Mouse (Mus musculus) brain, embryonic 14.5 days (tissue): ENCODE measurements around the gene Rai1. TPM values are rescaled to one million over a fixed set of nuclear protein-coding genes. Genes with fewer than 3 reads are reported as not detected.

Source experiments
- DNase-seq: peaks from one replicate; pipeline ENCODE4 v3.0.0-alpha.2; 2011; ENCODE audit warnings: low read depth
- CTCF ChIP-seq: fragments of 200-500 bp; IDR thresholded peaks from 2 replicates; pipeline ENCODE4 v1.5.1; 2012; ENCODE audit warnings: inconsistent platforms, mild to moderate bottlenecking, moderate library complexity, borderline replicate concordance; ENCODE audit not compliant: insufficient read depth, insufficient read length; ENCODE audit errors: extremely low read depth
- POLR2A ChIP-seq: fragments of 200-500 bp; IDR thresholded peaks from 2 replicates; pipeline ENCODE4 v1.6.1; 2012; ENCODE audit warnings: mild to moderate bottlenecking, inconsistent platforms, borderline replicate concordance; ENCODE audit not compliant: poor library complexity, insufficient read depth, insufficient read length, severe bottlenecking; ENCODE audit errors: extremely low read depth
- polyA plus RNA-seq: library from polyadenylated mRNA; depleted of rRNA; stranded (reverse); fragments of >200 nt; gene quantifications from 2 replicates; pipeline ENCODE4 v1.2.3, GENCODE M21; 2012

The Rai1 gene
- polyA plus RNA-seq, 1 experiment, result 78.4 TPM

GRCm38 (mm10) chr11:60220291-60220804, 115.5 kb downstream of the Rai1 start:
- TF ChIP-seq CTCF, result no peak
- no peak for TF ChIP-seq POLR2A
- peak; percentile 91 for DNase-seq

- DNase-seq, result no peak
- TF ChIP-seq POLR2A (no peak), CTCF (no peak)
Measured at GRCm38 (mm10) chr11:60221425-60221824, 116.6 kb downstream of the Rai1 start.

GRCm38 (mm10) chr11:60222085-60222468, 117.3 kb downstream of the Rai1 start:
- no peak for DNase-seq
- TF ChIP-seq POLR2A, result no peak
- no peak for TF ChIP-seq CTCF

- TF ChIP-seq CTCF (no peak; the same call in 1 of the 2 replicates), POLR2A (no peak)
- peak; percentile 76 for DNase-seq
Measured at GRCm38 (mm10) chr11:60222469-60223236, 117.8 kb downstream of the Rai1 start, which contains the start of gene Srebf1. Gene Srebf1 (minus strand): TSS chr11:60222581.

GRCm38 (mm10) chr11:60224676-60225075, 119.9 kb downstream of the Rai1 start:
- no peak for DNase-seq
- TF ChIP-seq CTCF (peak; percentile 29; the same call in 1 of the 2 replicates), POLR2A (no peak)

GRCm38 (mm10) chr11:60225874-60226273, 121.1 kb downstream of the Rai1 start:
- TF ChIP-seq CTCF (no peak), POLR2A (no peak)
- no peak for DNase-seq

- no peak for DNase-seq
- TF ChIP-seq CTCF (no peak), POLR2A (no peak)
Measured at GRCm38 (mm10) chr11:60228525-60228924, 123.7 kb downstream of the Rai1 start.

GRCm38 (mm10) chr11:60229821-60230220, 125.0 kb downstream of the Rai1 start:
- no peak for DNase-seq
- TF ChIP-seq CTCF, result no peak
- TF ChIP-seq POLR2A, result no peak

GRCm38 (mm10) chr11:60230512-60230911, 125.7 kb downstream of the Rai1 start:
- TF ChIP-seq POLR2A (no peak), CTCF (no peak)
- no peak for DNase-seq

GRCm38 (mm10) chr11:60231326-60231725, 126.5 kb downstream of the Rai1 start:
- DNase-seq, result no peak
- TF ChIP-seq CTCF (no peak), POLR2A (no peak)

GRCm38 (mm10) chr11:60231951-60232350, 127.1 kb downstream of the Rai1 start:
- TF ChIP-seq POLR2A, result no peak
- no peak for DNase-seq

GRCm38 (mm10) chr11:60232441-60233058, 127.7 kb downstream of the Rai1 start:
- TF ChIP-seq CTCF (no peak), POLR2A (no peak)
- no peak for DNase-seq

- TF ChIP-seq CTCF (no peak), POLR2A (no peak)
- DNase-seq, result peak; percentile 62
Measured at GRCm38 (mm10) chr11:60233235-60233634, 128.4 kb downstream of the Rai1 start.

GRCm38 (mm10) chr11:60235351-60235750, 130.5 kb downstream of the Rai1 start:
- no peak for TF ChIP-seq POLR2A
- TF ChIP-seq CTCF, result no peak
- no peak for DNase-seq

GRCm38 (mm10) chr11:60240509-60240908, 135.7 kb downstream of the Rai1 start:
- TF ChIP-seq CTCF, result no peak
- TF ChIP-seq POLR2A, result no peak
- no peak for DNase-seq
